Mouse (Mus musculus): Measurements from ENCODE around the gene AU040320. TPM values are rescaled to one million over a fixed set of nuclear protein-coding genes. Genes with fewer than 3 reads are reported as not detected.

AU040320 gene
- 10 to 100 TPM; 30.9 to 32.1 TPM for total RNA-seq (2021)
- long read RNA-seq, experiment 1, full-length matches to known transcripts = 14 of 23 reads
- long read RNA-seq, experiment 1, partial matches to known transcripts = 5 of 23 reads
- long read RNA-seq, experiment 1, other reads (novel, unspliced or antisense) = 4 of 23 reads
- long read RNA-seq, experiment 2, full-length matches to known transcripts = 11 of 15 reads
- long read RNA-seq, experiment 2, partial matches to known transcripts = 1 of 15 reads
- long read RNA-seq, experiment 2, other reads (novel, unspliced or antisense) = 3 of 15 reads

GRCm38 (mm10) chr4:126753268-126754230 is at the start of gene AU040320, which contains the start of gene Ncdn:
AU040320 (plus strand) TSS chr4:126753544.
Ncdn (minus strand) TSS chr4:126753438.
- peak; percentile 97 for DNase-seq

GRCm38 (mm10) chr4:126706630-126707438 is 46.5 kb upstream of the AU040320 start:
- no peak for DNase-seq

- DNase-seq = no peak
These were observed 45.9 kb upstream of the AU040320 start for GRCm38 (mm10) chr4:126707439-126707826.

GRCm38 (mm10) chr4:126732111-126732510 is 21.2 kb upstream of the AU040320 start:
- DNase-seq = no peak

- DNase-seq = no peak
These were observed 20.6 kb upstream of the AU040320 start for GRCm38 (mm10) chr4:126732531-126733380.

GRCm38 (mm10) chr4:126734001-126734603 is 19.2 kb upstream of the AU040320 start:
- DNase-seq = no peak

GRCm38 (mm10) chr4:126734700-126735381 is 18.5 kb upstream of the AU040320 start:
- DNase-seq = no peak

GRCm38 (mm10) chr4:126735382-126736000 is 17.9 kb upstream of the AU040320 start:
- no peak for DNase-seq

- peak in 1 of 2 experiments; percentile 48 for DNase-seq
These were observed 17.3 kb upstream of the AU040320 start, which contains the start of gene Tfap2e for GRCm38 (mm10) chr4:126736001-126736414. Tfap2e (minus strand) TSS chr4:126736240.

GRCm38 (mm10) chr4:126739966-126740676 is 13.2 kb upstream of the AU040320 start:
- no peak for DNase-seq

- peak; percentile 76 to 91 for DNase-seq
These were observed 11.9 kb upstream of the AU040320 start for GRCm38 (mm10) chr4:126741448-126741847.

GRCm38 (mm10) chr4:126742976-126743375 is 10.4 kb upstream of the AU040320 start:
- DNase-seq = peak in 1 of 2 experiments; percentile 49

GRCm38 (mm10) chr4:126743713-126744112 is 9.6 kb upstream of the AU040320 start:
- DNase-seq = no peak

GRCm38 (mm10) chr4:126744831-126745230 is 8.5 kb upstream of the AU040320 start:
- DNase-seq = no peak

- DNase-seq = peak; percentile 28 to 76
These were observed 7.7 kb upstream of the AU040320 start for GRCm38 (mm10) chr4:126745506-126746193.

- DNase-seq = no peak
These were observed 7.0 kb upstream of the AU040320 start for GRCm38 (mm10) chr4:126746194-126746840.

GRCm38 (mm10) chr4:126748381-126748780 is 5.0 kb upstream of the AU040320 start:
- no peak for DNase-seq

GRCm38 (mm10) chr4:126749553-126749952 is 3.8 kb upstream of the AU040320 start:
- DNase-seq = no peak

All from heart, adult 18-20 months (tissue).